Mouse (Mus musculus): ENCODE results near the gene Papss2. TPM values are rescaled to one million over a fixed set of nuclear protein-coding genes. Genes with fewer than 3 reads are reported as not detected.

The Papss2 gene
- polyA plus RNA-seq, 1 experiment from 2014 or later = 2.0 TPM

DNA sequence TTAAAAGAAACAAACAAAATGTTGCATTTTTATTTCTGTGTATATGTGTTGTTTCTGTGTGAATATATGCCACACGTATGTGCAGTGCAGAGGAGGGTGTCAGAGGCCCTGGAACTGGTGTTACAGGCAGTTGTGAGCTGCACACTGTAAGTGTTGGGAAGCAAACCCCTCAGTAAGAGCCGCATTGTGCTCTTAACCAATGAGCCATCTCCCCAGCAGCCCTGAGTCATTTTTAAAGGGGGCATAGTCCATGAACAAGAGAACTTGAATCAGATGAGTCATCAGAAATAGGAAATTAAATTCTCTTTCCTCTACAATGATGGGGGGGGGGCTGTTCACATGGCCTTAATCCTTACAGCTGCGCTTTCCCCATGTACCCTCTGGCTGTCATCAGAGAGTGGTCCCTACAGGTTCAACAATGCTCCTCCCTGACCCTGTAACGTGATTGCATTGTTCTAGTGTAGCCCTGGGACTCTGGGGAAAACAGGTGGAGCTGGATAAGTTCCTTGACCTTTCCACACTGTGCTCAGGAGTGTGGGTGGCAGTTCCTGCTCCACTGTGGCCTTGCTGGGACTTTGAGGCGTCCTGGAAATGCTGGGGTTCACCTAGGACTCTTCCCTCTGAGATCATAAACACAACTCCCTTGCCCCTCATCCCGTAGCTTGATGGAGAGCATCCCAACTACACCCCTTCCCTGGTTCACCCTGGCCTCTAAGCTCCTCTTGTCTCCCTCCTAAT lies 5.6 kb downstream of the Papss2 start:
- no peak overlapping the region for H3K9ac ChIP-seq
- H3K4me2 ChIP-seq = no peak overlapping the region
- peaks cover 28% of the 10 kb centered on the region for H3K27me3 ChIP-seq (replicated peaks)
- no peaks in the 10 kb centered on the region for H3K36me3 ChIP-seq
- no peak overlapping the region for H3K27ac ChIP-seq
- no peaks in the 10 kb centered on the region for H3K9me3 ChIP-seq (replicated peaks)
- 56% methylated on average over 6 of the region's 6 CpGs for WGBS (ENCODE audit: insufficient replicate concordance)
- H3K4me3 ChIP-seq = no peak overlapping the region
- H3K4me1 ChIP-seq = no peaks in the 10 kb centered on the region
- ATAC-seq = no peak

DNA sequence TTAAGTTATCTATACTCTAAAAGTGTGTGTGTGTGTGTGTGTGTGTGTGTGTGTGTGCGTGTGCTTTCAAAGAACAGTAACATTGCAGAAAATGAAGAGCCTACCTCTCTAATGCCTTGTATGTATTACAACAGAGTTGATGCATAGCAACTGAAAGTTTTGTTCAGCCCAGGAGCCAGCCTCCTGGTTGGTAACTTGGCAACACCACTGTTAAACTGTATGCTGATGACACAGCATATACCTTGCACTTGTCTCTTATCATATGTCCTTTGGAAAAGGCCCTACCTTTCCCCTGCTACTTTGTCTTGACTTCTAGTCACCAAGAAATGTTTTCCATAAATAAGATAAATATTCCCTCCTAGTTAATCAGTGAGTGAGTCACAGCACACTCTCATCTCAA lies 7.9 kb downstream of the Papss2 start:
- H3K36me3 ChIP-seq = no peaks in the 10 kb centered on the region

DNA sequence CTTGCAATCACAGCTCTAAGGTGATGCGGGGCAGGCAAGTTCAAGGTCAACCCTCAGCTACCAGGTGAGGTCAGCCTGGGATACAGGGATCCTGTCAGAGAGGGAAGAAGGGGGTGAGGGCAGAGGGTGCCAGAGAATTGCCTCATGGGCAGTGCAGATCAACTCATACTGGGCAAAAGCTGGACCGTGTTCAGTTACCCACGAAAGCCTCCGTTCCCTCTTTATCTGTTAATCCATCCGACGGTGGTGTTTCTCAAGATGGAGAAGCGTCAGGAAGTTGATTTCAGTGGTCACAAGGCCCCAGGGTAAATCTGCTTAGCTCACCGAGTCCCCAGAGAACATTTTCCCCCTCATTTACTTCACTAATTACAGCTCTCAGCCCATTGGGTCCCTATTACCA lies 8.5 kb downstream of the Papss2 start:
- Histone ChIP-seq H3K4me1 (no peaks in the 10 kb centered on the region), H3K9ac (no peak overlapping the region), H3K9me3 (replicated peaks) (no peaks in the 10 kb centered on the region), H3K27me3 (replicated peaks) (peaks cover 2% of the 10 kb centered on the region; the same call in 1 of the 2 replicates), H3K27ac (no peak overlapping the region), H3K4me2 (no peak overlapping the region), H3K4me3 (no peak overlapping the region), H3K36me3 (no peaks in the 10 kb centered on the region)
- ATAC-seq = no peak
- WGBS (ENCODE audit: insufficient replicate concordance) = 35% methylated on average over 8 of the region's 8 CpGs

More for the DNA sequence above, 7.9 kb downstream of the Papss2 start:
- H3K4me3 ChIP-seq = no peak overlapping the region
- H3K4me1 ChIP-seq = no peaks in the 10 kb centered on the region
- no peak overlapping the region for H3K27ac ChIP-seq
- H3K27me3 ChIP-seq (replicated peaks) = peaks cover 8% of the 10 kb centered on the region
- no peak overlapping the region for H3K9ac ChIP-seq
- H3K4me2 ChIP-seq = no peak overlapping the region
- H3K9me3 ChIP-seq (replicated peaks) = no peaks in the 10 kb centered on the region
- WGBS (ENCODE audit: insufficient replicate concordance) = 73% methylated on average over 1 of the region's 1 CpGs
- no peak for ATAC-seq

DNA sequence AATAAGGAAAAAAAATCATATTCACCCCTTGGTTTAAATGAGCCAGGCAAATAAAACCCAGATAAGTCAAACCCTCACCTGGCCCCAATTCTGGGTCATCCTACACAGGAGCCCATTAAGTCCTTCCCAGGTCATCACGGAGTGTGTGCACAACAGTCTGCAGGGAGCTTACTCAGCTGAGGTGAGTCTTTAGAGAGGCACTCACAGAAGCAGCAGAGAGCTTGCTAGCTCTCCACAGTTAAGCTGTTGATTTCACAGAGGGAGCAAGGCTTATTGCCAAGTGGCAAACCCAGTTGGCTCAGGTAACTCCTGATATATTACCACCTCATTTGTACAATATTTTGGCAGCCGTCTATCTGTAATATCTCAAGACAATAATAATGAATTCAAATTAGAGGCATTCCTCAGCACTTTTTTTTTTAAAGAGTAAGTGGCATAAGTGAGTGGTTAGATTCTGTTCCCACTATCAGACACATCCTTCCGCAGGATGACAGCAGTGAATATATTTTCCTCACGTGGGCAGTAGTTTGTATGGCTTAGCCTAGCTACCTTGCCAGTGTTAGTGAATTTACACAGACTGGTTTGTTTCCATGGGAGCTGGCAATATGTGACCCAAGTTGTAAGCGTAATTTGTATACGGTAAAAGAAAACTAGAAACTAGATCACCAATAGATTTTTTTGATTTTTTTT lies 9.1 kb downstream of the Papss2 start:
- ATAC-seq = no peak
- Histone ChIP-seq H3K4me3 (no peak overlapping the region), H3K27ac (no peak overlapping the region), H3K4me1 (no peaks in the 10 kb centered on the region), H3K9me3 (replicated peaks) (no peaks in the 10 kb centered on the region), H3K4me2 (no peak overlapping the region), H3K36me3 (no peaks in the 10 kb centered on the region), H3K9ac (no peak overlapping the region), H3K27me3 (replicated peaks) (no peaks in the 10 kb centered on the region)
- WGBS (ENCODE audit: insufficient replicate concordance) = 69% methylated on average over 6 of the region's 6 CpGs

DNA sequence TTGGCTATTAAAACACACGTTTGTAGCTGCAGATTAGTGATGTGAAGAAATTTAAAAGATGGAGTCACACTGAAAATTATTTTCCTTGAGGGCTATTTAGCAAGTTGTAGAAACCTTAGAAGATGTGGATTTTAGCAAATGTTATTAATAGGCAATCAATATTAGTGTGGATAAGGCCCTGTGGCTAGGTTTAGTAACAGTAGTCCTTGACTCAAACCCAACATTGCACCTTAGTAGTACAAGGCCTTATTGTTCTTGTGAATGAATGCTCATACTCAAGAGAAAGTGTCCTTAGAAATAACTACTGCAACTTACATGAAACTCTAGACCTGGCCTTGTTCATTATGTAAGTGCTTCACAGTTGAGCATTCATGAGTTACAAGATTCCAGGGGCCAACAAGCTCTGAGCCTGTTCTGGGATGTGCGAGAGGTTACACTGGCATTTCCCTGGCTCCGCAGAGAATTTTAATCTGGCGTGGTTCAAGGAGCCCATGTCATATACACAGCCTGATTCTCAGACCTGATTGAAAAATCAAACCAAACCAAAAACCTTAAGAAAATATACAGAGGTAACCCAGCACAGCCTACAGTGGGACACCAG lies 10.7 kb downstream of the Papss2 start:
- H3K9ac ChIP-seq = no peak overlapping the region
- no peak overlapping the region for H3K27ac ChIP-seq
- no peaks in the 10 kb centered on the region for H3K9me3 ChIP-seq (replicated peaks)
- no peaks in the 10 kb centered on the region for H3K27me3 ChIP-seq (replicated peaks)
- WGBS (ENCODE audit: insufficient replicate concordance) = 71% methylated on average over 4 of the region's 4 CpGs
- no peak overlapping the region for H3K4me2 ChIP-seq
- no peaks in the 10 kb centered on the region for H3K36me3 ChIP-seq
- H3K4me1 ChIP-seq = no peaks in the 10 kb centered on the region
- no peak for ATAC-seq
- no peak overlapping the region for H3K4me3 ChIP-seq

DNA sequence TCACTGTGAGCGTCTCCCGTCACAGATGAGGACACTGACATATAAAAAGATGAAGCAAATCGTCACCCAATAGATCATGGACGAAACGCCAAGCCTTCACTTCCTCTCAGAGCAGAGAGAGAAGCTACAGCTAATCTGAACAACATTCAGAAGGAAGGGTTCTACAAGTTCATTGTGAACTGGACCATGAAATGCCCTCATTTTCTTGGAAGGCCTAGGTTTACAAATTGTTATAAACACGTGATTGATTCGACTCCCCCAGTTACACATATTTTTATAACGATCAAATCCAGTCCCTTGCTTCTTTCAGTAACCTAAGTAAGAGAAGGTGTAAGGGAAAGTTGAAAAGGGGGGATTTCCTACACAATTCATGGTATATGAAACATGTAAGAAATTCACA lies 11.4 kb downstream of the Papss2 start:
- H3K4me1 ChIP-seq = no peaks in the 10 kb centered on the region
- WGBS (ENCODE audit: insufficient replicate concordance) = 72% methylated on average over 8 of the region's 8 CpGs
- no peak overlapping the region for H3K9ac ChIP-seq
- H3K4me3 ChIP-seq = no peak overlapping the region
- H3K27ac ChIP-seq = no peak overlapping the region
- ATAC-seq = no peak
- H3K27me3 ChIP-seq (replicated peaks) = no peaks in the 10 kb centered on the region
- no peak overlapping the region for H3K4me2 ChIP-seq
- H3K9me3 ChIP-seq (replicated peaks) = no peaks in the 10 kb centered on the region
- H3K36me3 ChIP-seq = no peaks in the 10 kb centered on the region

DNA sequence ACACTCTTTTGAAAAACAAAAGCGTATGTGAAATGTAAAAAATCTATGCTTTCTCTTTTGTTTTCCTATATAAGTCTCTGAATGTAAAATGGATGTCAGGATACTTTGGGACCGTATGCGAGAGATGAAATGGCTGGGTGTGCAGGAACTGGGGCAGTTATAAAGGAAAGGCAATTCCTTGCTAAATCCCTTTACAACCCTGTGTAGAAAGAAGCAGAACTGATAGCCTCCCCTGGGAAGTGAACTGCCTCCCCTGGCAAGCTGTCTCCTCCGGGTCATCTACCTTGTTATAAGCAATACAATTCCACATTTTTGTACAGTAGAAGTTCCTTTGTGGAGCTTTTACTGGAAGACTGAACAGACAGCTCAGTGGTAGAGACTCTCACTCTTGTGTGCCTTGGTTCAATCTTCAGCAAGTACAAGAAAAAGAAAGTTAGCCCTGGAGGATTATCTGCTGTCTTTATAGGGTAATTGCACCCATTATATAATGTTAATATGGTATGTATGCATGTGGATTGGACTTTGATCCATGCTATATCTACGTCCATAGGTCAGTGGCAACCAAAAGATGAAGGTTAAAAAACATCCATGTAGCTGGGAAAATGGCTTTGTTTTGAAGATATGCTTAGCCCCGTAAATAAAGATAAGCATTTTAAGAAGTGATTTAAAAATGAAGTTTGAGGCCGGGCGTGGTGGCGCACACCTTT lies 15.9 kb downstream of the Papss2 start:
- no peak for ATAC-seq

DNA sequence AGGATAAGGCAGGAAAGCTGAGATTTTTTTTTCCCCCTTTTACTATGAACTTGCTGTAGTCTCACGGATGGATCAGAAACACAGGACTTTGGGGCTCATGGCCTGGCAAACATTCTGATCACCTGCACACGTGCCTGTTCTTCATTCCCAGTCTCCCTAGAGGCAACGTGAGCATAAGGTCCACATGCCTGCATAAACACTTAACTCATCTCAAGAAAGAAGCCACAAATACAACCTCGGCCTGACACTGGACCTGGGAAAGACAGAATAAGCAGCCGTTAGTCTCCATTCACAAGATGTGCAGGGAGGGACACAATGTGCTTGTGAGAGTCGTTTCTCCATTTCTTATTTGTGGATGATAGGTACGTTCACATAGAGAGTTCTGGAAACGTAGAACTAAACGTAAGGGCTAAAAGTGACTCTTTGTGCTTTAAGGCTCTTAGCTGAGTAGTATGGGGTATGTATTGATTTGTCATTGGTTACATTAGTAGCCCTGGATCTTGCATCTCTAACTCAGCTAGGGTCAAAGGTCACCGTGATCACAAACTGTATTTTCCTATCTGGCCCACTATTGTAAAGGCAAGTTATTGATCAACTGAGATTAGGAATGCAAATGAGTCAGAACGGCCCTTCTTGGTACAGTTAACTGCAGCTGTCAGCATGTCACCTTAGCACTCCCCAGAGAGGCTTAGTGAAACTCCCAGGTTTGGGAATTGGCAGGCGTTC lies 18.6 kb downstream of the Papss2 start:
- Histone ChIP-seq H3K36me3 (no peaks in the 10 kb centered on the region), H3K9me3 (replicated peaks) (no peaks in the 10 kb centered on the region), H3K4me2 (no peak overlapping the region), H3K4me1 (no peaks in the 10 kb centered on the region), H3K27ac (no peak overlapping the region), H3K9ac (no peak overlapping the region), H3K27me3 (replicated peaks) (no peaks in the 10 kb centered on the region), H3K4me3 (no peak overlapping the region)
- ATAC-seq = no peak
- WGBS (ENCODE audit: insufficient replicate concordance) = 74% methylated on average over 12 of the region's 12 CpGs

More for the DNA sequence above, 15.9 kb downstream of the Papss2 start:
- Histone ChIP-seq H3K9me3 (replicated peaks) (no peaks in the 10 kb centered on the region), H3K36me3 (no peaks in the 10 kb centered on the region), H3K27me3 (replicated peaks) (no peaks in the 10 kb centered on the region), H3K9ac (no peak overlapping the region), H3K4me1 (no peaks in the 10 kb centered on the region), H3K4me3 (no peak overlapping the region), H3K4me2 (no peak overlapping the region), H3K27ac (no peak overlapping the region)
- 77% methylated on average over 9 of the region's 9 CpGs for WGBS (ENCODE audit: insufficient replicate concordance)

DNA sequence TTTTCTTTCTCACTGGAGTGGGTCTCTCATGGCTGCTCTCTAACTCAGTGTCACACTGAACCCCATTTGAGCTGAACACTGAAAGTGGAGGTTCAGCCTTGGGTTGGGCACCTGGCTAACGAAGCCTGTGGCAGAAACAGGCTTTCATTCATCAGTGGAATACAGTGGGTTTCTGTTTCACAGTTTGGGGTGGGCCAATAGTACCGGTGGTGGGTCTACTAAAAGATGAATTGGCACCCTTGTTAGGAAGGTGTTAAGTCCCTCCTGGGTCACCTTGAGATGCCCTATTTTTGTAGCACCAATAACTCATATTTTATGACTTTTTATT lies 19.1 kb downstream of the Papss2 start:
- Histone ChIP-seq H3K9me3 (replicated peaks) (no peaks in the 10 kb centered on the region), H3K27me3 (replicated peaks) (no peaks in the 10 kb centered on the region), H3K27ac (no peak overlapping the region), H3K9ac (no peak overlapping the region), H3K4me1 (no peaks in the 10 kb centered on the region), H3K36me3 (no peaks in the 10 kb centered on the region), H3K4me2 (no peak overlapping the region), H3K4me3 (no peak overlapping the region)
- 57% methylated on average over 2 of the region's 2 CpGs for WGBS (ENCODE audit: insufficient replicate concordance)
- ATAC-seq = no peak

DNA sequence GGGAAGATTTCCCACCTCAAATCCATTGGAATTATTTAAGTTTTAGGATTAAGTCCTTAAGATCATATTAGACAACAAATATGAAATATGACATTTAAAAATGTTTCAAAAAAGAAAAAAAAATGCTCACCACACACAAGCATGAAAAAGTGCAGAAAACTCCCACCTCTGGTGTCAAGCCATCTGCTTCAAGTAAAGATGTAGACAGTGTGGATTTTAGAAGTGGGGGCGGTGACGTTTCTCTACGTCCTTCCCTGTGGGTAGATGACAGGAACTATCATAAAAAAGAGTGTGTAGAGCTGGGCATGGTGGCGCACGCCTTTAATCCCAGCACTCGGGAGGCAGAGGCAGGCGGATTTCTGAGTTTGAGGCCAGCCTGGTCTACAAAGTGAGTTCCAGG lies 21.1 kb downstream of the Papss2 start:
- Histone ChIP-seq H3K4me2 (no peak overlapping the region), H3K27ac (no peak overlapping the region), H3K27me3 (replicated peaks) (no peaks in the 10 kb centered on the region), H3K36me3 (no peaks in the 10 kb centered on the region), H3K4me1 (no peaks in the 10 kb centered on the region), H3K4me3 (no peak overlapping the region), H3K9ac (no peak overlapping the region), H3K9me3 (replicated peaks) (no peaks in the 10 kb centered on the region)
- no peak for ATAC-seq
- 79% methylated on average over 7 of the region's 7 CpGs for WGBS (ENCODE audit: insufficient replicate concordance)

DNA sequence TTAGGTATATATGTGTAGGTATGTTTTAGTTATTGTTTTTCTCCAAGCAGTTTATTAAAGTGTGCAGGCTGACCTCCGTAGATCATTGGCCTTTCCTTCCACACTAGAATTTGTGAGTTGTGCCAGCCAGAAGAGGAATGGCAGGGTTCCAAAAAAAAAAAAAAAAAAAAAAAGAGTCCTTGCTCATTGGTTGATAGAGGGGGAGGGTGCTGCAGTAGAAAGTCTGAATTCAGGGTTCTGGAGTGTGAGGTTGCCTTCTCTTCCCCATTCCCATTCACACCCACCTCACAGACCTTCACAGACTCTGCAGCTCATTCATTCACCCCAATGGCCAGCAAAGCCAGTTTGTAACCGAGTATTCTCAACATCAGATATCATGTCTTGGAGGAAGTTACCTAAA lies 24.1 kb downstream of the Papss2 start:
- no peak overlapping the region for H3K4me3 ChIP-seq
- H3K36me3 ChIP-seq = no peaks in the 10 kb centered on the region
- no peaks in the 10 kb centered on the region for H3K27me3 ChIP-seq (replicated peaks)
- H3K4me1 ChIP-seq = 0 out of 2 replicates have a peak, but pooled peaks cover 9% of the 10 kb centered on the region
- no peaks in the 10 kb centered on the region for H3K9me3 ChIP-seq (replicated peaks)
- no peak overlapping the region for H3K27ac ChIP-seq
- ATAC-seq = no peak
- no peak overlapping the region for H3K4me2 ChIP-seq
- WGBS (ENCODE audit: insufficient replicate concordance) = 58% methylated on average over 2 of the region's 2 CpGs
- H3K9ac ChIP-seq = no peak overlapping the region

Data from liver, embryonic 12.5 days (tissue).